Mouse (Mus musculus) kidney, adult 8-10 months (tissue): ENCODE results near the gene Olfr1032.
"Not testable (repeated sequence)": the region's sequence is repeated elsewhere in the genome, so short reads cannot be mapped to it uniquely, and the experiment has no call there.

Experiments used
- DNase-seq, 2 experiments: peaks; one replicate each; pipeline ENCODE4 v3.0.0; 2022

The Olfr1032 gene

DNA sequence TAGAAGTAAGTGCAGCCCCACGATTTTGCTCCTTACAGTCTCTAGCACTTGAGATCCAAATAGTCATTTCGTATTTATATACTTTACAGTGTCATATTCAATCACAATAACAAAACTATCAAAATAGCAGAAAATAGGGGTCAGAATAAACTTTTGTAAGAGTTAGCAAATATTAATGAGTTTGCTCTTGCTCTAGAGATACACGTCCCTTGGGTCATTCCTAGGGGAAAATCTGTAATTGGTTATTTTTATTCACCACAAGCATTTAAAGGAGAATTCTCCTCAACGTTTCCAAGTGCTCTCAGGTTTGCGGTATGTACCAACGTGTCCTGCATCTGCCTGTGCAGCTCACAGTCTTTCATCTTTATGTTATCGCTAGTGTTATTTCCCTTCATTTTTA is at the start of gene Olfr1032:
Gene Olfr1032 (plus strand): TSS at position 301 of the 400 bp plus-strand sequence.
- no peak for DNase-seq

DNA sequence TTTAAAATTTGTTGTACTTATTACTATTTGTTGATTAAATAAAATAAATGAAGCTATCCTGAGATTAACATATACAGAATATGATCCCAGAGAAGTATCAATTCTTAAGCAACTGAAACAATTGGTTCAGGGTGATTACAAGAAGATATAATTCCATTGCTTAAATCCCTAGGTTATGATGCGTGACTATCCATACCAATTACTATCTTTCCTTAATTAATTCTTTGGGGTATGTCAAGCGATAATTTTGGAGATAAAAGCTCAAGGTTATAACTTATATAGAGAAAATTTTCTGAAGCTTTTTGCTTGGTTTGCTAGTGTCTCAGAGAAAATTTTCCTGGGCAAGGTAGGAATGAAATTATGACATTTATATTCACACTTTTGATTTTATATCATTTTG is 31.7 kb upstream of the Olfr1032 start, which contains the start of gene Olfr1029:
Gene Olfr1029 (plus strand): TSS at position 301 of the 400 bp plus-strand sequence.
- DNase-seq: no peak

DNA sequence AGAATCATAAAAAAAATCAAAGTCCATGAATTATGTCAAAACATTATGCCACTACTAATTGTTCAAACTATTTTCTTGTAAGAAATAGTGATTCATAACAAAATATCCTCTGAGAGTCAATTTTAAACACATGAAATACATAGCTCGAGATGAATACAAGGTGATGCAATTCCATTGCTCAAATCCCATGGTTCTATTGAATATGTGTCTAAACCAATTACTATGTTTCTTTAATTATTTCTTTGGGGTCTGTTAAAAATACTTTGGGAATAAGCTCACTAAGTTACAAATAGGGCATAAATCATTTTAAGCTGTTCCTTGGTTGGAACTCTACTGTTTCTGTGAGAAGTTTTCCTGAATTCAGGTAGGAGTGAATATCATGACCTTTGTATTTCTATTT is 26.4 kb upstream of the Olfr1032 start, which contains the start of gene Olfr1030:
Gene Olfr1030 (plus strand): TSS at position 301 of the 400 bp plus-strand sequence.
- DNase-seq: no peak

DNA sequence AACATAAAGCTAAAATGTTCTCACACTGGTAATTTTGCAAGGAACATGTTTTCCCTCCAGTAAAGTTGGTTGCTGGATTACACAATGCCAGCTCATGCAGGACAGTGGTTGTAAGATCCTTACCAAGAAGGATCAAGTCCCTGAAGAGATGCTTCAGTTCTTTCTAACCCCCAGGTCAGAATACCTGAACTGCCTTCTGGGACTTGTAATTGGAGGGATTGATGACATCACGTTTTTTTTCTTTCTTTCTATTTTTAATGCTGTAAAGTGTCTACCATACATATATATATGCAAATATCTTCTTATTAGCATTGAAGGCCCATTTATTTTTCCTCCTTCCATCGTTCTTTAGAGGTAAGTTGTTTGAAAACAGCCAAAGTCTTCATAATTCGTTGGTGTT is 15.3 kb upstream of the Olfr1032 start, which contains the start of gene Olfr1031:
Gene Olfr1031 (plus strand): TSS at position 301 of the 400 bp plus-strand sequence.
- no peak for DNase-seq

DNA sequence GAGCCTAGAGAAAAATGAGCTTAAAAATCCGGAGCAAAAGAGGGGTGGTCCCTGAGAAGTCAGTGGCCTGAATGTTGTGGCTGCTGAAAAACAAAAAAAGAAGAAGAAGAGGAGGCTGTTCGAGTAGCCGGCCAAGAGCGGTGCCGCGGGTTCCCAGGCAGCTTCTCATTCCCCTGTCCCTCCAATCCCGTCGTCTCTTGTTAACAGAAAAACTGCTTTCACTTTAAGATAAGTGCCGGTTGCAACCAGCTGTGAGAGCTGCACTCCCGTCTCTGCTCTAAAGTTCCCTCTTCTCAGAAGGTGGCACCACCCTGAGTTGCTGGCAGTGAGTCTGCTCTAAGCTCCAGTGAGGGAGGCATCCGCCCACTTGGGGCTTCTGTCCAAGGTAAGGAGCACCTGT is 15.1 kb downstream of the Olfr1032 start, which contains the start of gene Olfr1033:
Gene Olfr1033 (plus strand): TSS at position 228 of the 400 bp plus-strand sequence.
- DNase-seq: not testable (repeated sequence)

DNA sequence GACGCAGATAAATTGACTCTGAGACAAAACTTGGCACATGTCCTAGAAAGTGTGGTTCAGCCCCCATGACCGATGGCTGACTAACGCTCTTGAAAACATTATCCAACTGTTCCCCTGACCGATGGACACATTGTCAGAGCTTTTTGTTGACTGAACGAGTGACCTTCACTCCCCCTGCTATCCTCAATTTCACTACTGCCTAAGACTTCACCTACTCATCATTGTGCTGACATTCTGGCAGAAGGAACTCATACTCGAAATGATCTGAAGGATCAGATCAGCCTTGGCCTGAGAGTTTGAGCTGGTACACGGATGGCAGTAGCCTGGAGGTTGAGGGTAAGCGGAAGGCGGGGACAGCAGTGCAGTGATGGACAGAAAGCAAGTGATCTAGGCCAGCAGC is 16.2 kb downstream of the Olfr1032 start:
- not testable (repeated sequence) for DNase-seq

DNA sequence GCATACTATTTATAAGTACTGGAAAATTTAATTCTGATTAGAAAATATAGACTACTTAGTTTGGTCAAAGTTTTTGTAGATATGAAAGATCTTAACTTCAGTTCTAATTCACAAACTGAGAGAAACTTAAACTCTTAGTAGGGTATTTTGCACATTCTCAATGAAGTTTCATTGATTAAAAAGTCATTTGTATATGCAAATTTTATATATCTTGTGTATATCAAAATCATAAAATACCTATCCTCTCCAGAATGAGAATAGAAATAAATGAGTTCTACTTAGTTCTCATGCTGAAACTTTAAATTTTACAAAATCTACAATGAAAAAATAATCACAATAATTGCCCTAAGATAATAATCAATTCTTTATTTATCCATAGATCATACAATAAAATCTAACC is 40.2 kb downstream of the Olfr1032 start, which contains the start of gene Olfr1034:
Gene Olfr1034 (plus strand): TSS at position 301 of the 400 bp plus-strand sequence.
- no peak for DNase-seq

DNA sequence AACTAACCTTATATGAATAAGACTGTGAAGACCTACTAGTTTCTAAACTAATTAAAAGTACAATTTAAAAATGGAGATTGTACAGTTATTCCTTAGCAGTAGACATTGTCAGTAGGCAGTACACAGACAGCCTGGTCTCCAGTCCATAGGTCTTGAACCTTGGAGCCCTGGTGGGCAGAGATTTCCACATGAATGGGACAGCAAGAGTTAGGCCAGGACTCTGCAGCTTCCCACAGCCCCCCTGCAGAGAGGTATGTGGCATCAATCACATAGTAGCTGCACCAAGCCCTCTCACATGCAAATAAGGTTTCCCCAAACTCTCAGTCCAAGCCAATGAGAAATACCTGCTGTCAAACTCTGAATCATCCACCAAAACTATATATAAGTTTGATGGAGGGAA is 45.4 kb downstream of the Olfr1032 start:
- DNase-seq: not testable (repeated sequence)
